Mouse (Mus musculus): ENCODE results near the gene Iqgap1. TPM values are rescaled to one million over a fixed set of nuclear protein-coding genes. Genes with fewer than 3 reads are reported as not detected.

The Iqgap1 gene
- polyA plus RNA-seq, 1 experiment from 2014 or later, result 92.3 TPM

- no peak for ATAC-seq (ENCODE audit: insufficient read depth)
Observed at GRCm38 (mm10) chr7:80853218-80853617, 27.4 kb upstream of the Iqgap1 start.

DNA sequence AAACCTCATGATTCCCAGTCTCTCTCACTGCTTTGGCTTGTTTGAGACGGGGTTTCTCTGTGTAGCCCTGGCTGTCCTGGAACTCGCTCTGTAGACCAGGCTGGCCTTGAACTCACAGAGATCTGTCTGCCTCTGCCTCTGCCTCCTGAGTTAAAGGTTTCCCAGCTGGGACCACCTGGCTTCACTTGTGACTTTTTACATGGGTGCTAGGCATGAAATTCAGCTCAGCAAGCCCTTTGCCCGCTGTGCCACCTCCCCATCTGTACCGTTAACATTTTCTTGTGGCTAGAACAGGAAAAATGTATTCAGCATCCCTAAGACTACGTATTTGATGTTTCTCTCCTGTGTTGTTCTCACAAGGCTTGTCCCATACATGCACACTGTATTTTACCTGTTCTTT lies 24.7 kb upstream of the Iqgap1 start:
- ATAC-seq (ENCODE audit: insufficient read depth) (no peak), DNase-seq (no peak)
- H3K27me3 ChIP-seq (ENCODE audit: insufficient read depth, low read length), result no peaks in the 10 kb centered on the region
- no peaks in the 10 kb centered on the region for H3K9me3 ChIP-seq (ENCODE audit: low read depth, low read length)
- no peak for TF ChIP-seq CTCF (IDR thresholded peaks at IDR 0.05; ENCODE audit: low read depth)
- no peak overlapping the region for H3K4me2 ChIP-seq
- 77% methylated on average over 5 of the region's 5 CpGs for WGBS
- H3K4me1 ChIP-seq (ENCODE audit: insufficient read depth), result no peaks in the 10 kb centered on the region
- H3K9ac ChIP-seq, result no peak overlapping the region
- no peak overlapping the region for H3K27ac ChIP-seq (ENCODE audit: low read depth)
- no peaks in the 10 kb centered on the region for H3K36me3 ChIP-seq (ENCODE audit: insufficient read depth)
- no peak overlapping the region for H3K4me3 ChIP-seq (ENCODE audit: low read depth, low read length)

More at GRCm38 (mm10) chr7:80853218-80853617, 27.4 kb upstream of the Iqgap1 start:
- no peak for DNase-seq
- Histone ChIP-seq H3K4me2 (no peak overlapping the region), H3K9ac (no peak overlapping the region), H3K27ac (ENCODE audit: low read depth) (no peak overlapping the region), H3K36me3 (ENCODE audit: insufficient read depth) (no peaks in the 10 kb centered on the region), H3K4me3 (ENCODE audit: low read depth, low read length) (no peak overlapping the region), H3K4me1 (ENCODE audit: insufficient read depth) (no peaks in the 10 kb centered on the region), H3K27me3 (ENCODE audit: insufficient read depth, low read length) (no peaks in the 10 kb centered on the region), H3K9me3 (ENCODE audit: low read depth, low read length) (no peaks in the 10 kb centered on the region)
- TF ChIP-seq CTCF (IDR thresholded peaks at IDR 0.05; ENCODE audit: low read depth), result peak; percentile 9; the same call in 1 of the 2 replicates
- WGBS, result 88% methylated on average over 3 of the region's 3 CpGs

DNA sequence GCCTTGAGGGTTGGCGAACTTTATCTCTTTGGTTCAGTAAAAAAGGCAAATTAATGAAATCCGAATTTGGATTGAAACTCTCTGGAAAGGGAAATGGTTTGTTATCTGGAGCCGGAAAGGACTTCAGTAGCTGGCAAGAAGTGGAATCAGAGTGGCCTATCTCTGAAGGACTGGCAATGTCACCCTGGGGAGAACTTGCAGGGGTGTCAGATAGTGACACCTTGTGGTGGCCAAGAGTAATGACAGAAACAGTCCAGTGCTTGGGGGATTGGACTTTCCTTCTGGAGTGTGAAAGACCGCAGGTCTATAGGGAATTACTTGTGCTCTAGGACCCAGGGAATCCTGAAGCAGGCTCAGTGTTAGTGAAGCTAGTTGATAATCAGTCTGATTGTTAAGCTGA lies 23.9 kb upstream of the Iqgap1 start:
- Histone ChIP-seq H3K36me3 (ENCODE audit: insufficient read depth) (no peaks in the 10 kb centered on the region), H3K4me2 (no peak overlapping the region), H3K27ac (ENCODE audit: low read depth) (no peak overlapping the region), H3K4me3 (ENCODE audit: low read depth, low read length) (no peak overlapping the region), H3K4me1 (ENCODE audit: insufficient read depth) (no peaks in the 10 kb centered on the region), H3K9ac (no peak overlapping the region), H3K27me3 (ENCODE audit: insufficient read depth, low read length) (no peaks in the 10 kb centered on the region), H3K9me3 (ENCODE audit: low read depth, low read length) (no peaks in the 10 kb centered on the region)
- TF ChIP-seq CTCF (IDR thresholded peaks at IDR 0.05; ENCODE audit: low read depth), result peak; percentile 97
- 16% methylated on average over 4 of the region's 4 CpGs for WGBS
- DNase-seq (peak; percentile 86), ATAC-seq (ENCODE audit: insufficient read depth) (peak; percentile 68)

GRCm38 (mm10) chr7:80849267-80849666 lies 23.5 kb upstream of the Iqgap1 start:
- no peak for TF ChIP-seq CTCF (IDR thresholded peaks at IDR 0.05; ENCODE audit: low read depth)
- H3K9ac ChIP-seq, result no peak overlapping the region
- no peaks in the 10 kb centered on the region for H3K9me3 ChIP-seq (ENCODE audit: low read depth, low read length)
- WGBS, result 48% methylated on average over 2 of the region's 2 CpGs
- no peak for DNase-seq
- no peak for ATAC-seq (ENCODE audit: insufficient read depth)
- no peak overlapping the region for H3K27ac ChIP-seq (ENCODE audit: low read depth)
- H3K36me3 ChIP-seq (ENCODE audit: insufficient read depth), result no peaks in the 10 kb centered on the region
- H3K4me2 ChIP-seq, result no peak overlapping the region
- no peaks in the 10 kb centered on the region for H3K4me1 ChIP-seq (ENCODE audit: insufficient read depth)
- no peaks in the 10 kb centered on the region for H3K27me3 ChIP-seq (ENCODE audit: insufficient read depth, low read length)
- H3K4me3 ChIP-seq (ENCODE audit: low read depth, low read length), result no peak overlapping the region

- no peak overlapping the region for H3K4me2 ChIP-seq
- no peak overlapping the region for H3K4me3 ChIP-seq (ENCODE audit: low read depth, low read length)
- no peaks in the 10 kb centered on the region for H3K27me3 ChIP-seq (ENCODE audit: insufficient read depth, low read length)
- WGBS, result 79% methylated on average over 5 of the region's 5 CpGs
- no peaks in the 10 kb centered on the region for H3K4me1 ChIP-seq (ENCODE audit: insufficient read depth)
- no peak overlapping the region for H3K27ac ChIP-seq (ENCODE audit: low read depth)
- no peak overlapping the region for H3K9ac ChIP-seq
- H3K36me3 ChIP-seq (ENCODE audit: insufficient read depth), result no peaks in the 10 kb centered on the region
- no peaks in the 10 kb centered on the region for H3K9me3 ChIP-seq (ENCODE audit: low read depth, low read length)
- ATAC-seq (ENCODE audit: insufficient read depth), result no peak
- TF ChIP-seq CTCF (IDR thresholded peaks at IDR 0.05; ENCODE audit: low read depth), result no peak
- DNase-seq, result no peak
Observed at GRCm38 (mm10) chr7:80846709-80847108, 20.9 kb upstream of the Iqgap1 start.

GRCm38 (mm10) chr7:80846280-80846678 lies 20.5 kb upstream of the Iqgap1 start:
- no peaks in the 10 kb centered on the region for H3K4me1 ChIP-seq (ENCODE audit: insufficient read depth)
- no peak overlapping the region for H3K4me2 ChIP-seq
- TF ChIP-seq CTCF (IDR thresholded peaks at IDR 0.05; ENCODE audit: low read depth), result no peak
- WGBS, result 69% methylated on average over 10 of the region's 10 CpGs
- no peaks in the 10 kb centered on the region for H3K36me3 ChIP-seq (ENCODE audit: insufficient read depth)
- no peak overlapping the region for H3K9ac ChIP-seq
- H3K27ac ChIP-seq (ENCODE audit: low read depth), result no peak overlapping the region
- H3K9me3 ChIP-seq (ENCODE audit: low read depth, low read length), result no peaks in the 10 kb centered on the region
- H3K27me3 ChIP-seq (ENCODE audit: insufficient read depth, low read length), result no peaks in the 10 kb centered on the region
- no peak overlapping the region for H3K4me3 ChIP-seq (ENCODE audit: low read depth, low read length)
- ATAC-seq (ENCODE audit: insufficient read depth), result no peak
- DNase-seq, result no peak

GRCm38 (mm10) chr7:80845621-80846279 lies 20.0 kb upstream of the Iqgap1 start:
- H3K9ac ChIP-seq, result no peak overlapping the region
- no peak for DNase-seq

More at GRCm38 (mm10) chr7:80845621-80846279, 20.0 kb upstream of the Iqgap1 start:
- Histone ChIP-seq H3K36me3 (ENCODE audit: insufficient read depth) (no peaks in the 10 kb centered on the region), H3K4me1 (ENCODE audit: insufficient read depth) (no peaks in the 10 kb centered on the region), H3K4me2 (no peak overlapping the region), H3K4me3 (ENCODE audit: low read depth, low read length) (no peak overlapping the region), H3K27ac (ENCODE audit: low read depth) (no peak overlapping the region), H3K9me3 (ENCODE audit: low read depth, low read length) (no peaks in the 10 kb centered on the region), H3K27me3 (ENCODE audit: insufficient read depth, low read length) (no peaks in the 10 kb centered on the region)
- no peak for ATAC-seq (ENCODE audit: insufficient read depth)
- TF ChIP-seq CTCF (IDR thresholded peaks at IDR 0.05; ENCODE audit: low read depth), result no peak
- WGBS, result 56% methylated on average over 15 of the region's 15 CpGs
